Mouse (Mus musculus) thymus, postnatal 4 days (tissue): ENCODE measurements around the gene Rhbdd2.

Experiments
- DNase-seq: peaks from one replicate; pipeline ENCODE4 v3.0.0; 2021

Rhbdd2 gene

GRCm38 (mm10) chr5:135690401-135690800 lies 58.0 kb downstream of the Rhbdd2 start:
- no peak for DNase-seq

- no peak for DNase-seq
These were observed 58.8 kb downstream of the Rhbdd2 start for GRCm38 (mm10) chr5:135691266-135691665.

- no peak for DNase-seq
These were observed 60.9 kb downstream of the Rhbdd2 start for GRCm38 (mm10) chr5:135693281-135693853.

GRCm38 (mm10) chr5:135695277-135695721 lies 62.9 kb downstream of the Rhbdd2 start:
- DNase-seq, result no peak
